Mouse (Mus musculus): ENCODE measurements around the gene 2900011O08Rik. TPM values are rescaled to one million over a fixed set of nuclear protein-coding genes. Genes with fewer than 3 reads are reported as not detected.
"Not testable (repeated sequence)": the region's sequence is repeated elsewhere in the genome, so short reads cannot be mapped to it uniquely, and the experiment has no call there.

2900011O08Rik gene
- polyA plus RNA-seq, 1 experiment from 2014 or later: 7.2 TPM

- Histone ChIP-seq H3K36me3 (replicated peaks) (no peaks in the 10 kb centered on the region), H3K27me3 (replicated peaks; ENCODE audit: low read depth, poor library complexity, severe bottlenecking) (no peaks in the 10 kb centered on the region), H3K27ac (replicated peaks) (no peak overlapping the region), H3K4me1 (peaks cover 8% of the 10 kb centered on the region), H3K4me3 (no peak overlapping the region), H3K9me3 (no peaks in the 10 kb centered on the region)
- DNase-seq (ENCODE audit: low spot score): no peak
- WGBS: 19% methylated on average over 1 of the region's 1 CpGs
Measured at GRCm38 (mm10) chr16:14055271-14055670, 68.9 kb downstream of the 2900011O08Rik start.

- Histone ChIP-seq H3K27me3 (replicated peaks; ENCODE audit: low read depth, poor library complexity, severe bottlenecking) (no peaks in the 10 kb centered on the region), H3K4me1 (peaks cover 8% of the 10 kb centered on the region), H3K4me3 (no peak overlapping the region), H3K9me3 (no peaks in the 10 kb centered on the region), H3K27ac (replicated peaks) (no peak overlapping the region), H3K36me3 (replicated peaks) (no peaks in the 10 kb centered on the region)
- WGBS: 82% methylated on average over 4 of the region's 4 CpGs
- DNase-seq (ENCODE audit: low spot score): no peak
Measured at GRCm38 (mm10) chr16:14056734-14057133, 70.3 kb downstream of the 2900011O08Rik start.

- DNase-seq (ENCODE audit: low spot score): no peak
Measured at GRCm38 (mm10) chr16:14058541-14058940, 72.1 kb downstream of the 2900011O08Rik start.

DNA sequence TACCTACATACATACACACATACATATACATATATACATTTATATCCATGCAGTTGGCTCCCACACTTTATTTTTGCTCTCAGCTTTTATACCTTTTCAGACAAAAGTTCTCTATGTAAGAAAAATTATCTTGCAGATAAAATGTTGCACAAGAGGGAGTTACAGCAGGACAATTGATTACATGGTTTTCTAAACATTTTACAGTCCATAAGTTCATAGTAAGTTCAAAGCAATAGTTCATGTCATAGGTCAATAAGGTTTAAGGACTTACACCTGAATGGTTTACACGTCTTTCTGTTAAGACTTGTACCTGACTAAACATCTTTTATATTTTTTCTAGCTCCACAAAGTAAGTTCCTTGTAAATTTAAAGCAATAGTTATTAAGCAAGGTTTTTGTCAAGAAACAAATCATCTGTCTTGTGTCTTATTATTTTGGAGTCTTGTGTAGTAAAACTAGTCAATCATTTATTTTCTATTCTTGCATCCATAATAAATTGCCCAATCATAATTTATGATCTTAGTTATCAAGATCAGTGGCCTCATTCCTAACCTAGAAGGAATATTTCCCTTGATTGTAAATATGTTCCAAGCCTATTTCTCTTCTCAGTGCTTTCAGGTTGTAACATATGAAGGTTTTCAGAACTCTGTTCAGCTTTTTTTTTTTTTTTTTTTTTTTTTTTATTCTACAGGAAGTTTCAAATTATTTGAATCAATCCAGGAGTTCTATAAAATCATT lies 72.9 kb downstream of the 2900011O08Rik start:
- H3K4me1 ChIP-seq: peaks cover 8% of the 10 kb centered on the region
- WGBS: 57% methylated on average over 1 of the region's 1 CpGs
- no peak for DNase-seq (ENCODE audit: low spot score)
- H3K4me3 ChIP-seq: no peak overlapping the region
- H3K9me3 ChIP-seq: no peaks in the 10 kb centered on the region
- no peak overlapping the region for H3K27ac ChIP-seq (replicated peaks)
- H3K27me3 ChIP-seq (replicated peaks; ENCODE audit: low read depth, poor library complexity, severe bottlenecking): no peaks in the 10 kb centered on the region
- no peaks in the 10 kb centered on the region for H3K36me3 ChIP-seq (replicated peaks)

More at GRCm38 (mm10) chr16:14058541-14058940, 72.1 kb downstream of the 2900011O08Rik start:
- Histone ChIP-seq H3K9me3 (no peaks in the 10 kb centered on the region), H3K36me3 (replicated peaks) (no peaks in the 10 kb centered on the region), H3K4me1 (peaks cover 8% of the 10 kb centered on the region), H3K27me3 (replicated peaks; ENCODE audit: low read depth, poor library complexity, severe bottlenecking) (no peaks in the 10 kb centered on the region), H3K4me3 (no peak overlapping the region), H3K27ac (replicated peaks) (no peak overlapping the region)
- WGBS: 17% methylated on average over 1 of the region's 1 CpGs

DNA sequence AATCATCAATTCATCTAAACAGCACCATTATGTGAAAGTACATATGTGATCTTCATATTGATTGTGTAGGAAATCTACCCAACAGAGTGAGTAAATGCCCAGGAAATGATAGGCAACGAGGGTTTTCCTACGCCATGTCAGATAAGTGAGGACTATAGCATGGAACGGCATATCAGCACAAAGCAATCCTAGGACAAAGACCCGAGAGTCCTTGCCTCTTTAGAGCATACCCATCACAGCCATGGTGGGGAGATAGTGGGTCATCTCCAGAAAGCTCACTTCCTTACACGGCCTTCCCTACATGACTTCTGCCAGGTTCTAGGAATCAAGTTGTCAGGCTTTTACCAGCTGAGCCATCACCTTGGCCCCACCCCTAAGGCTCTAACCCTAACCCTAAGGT lies 73.5 kb downstream of the 2900011O08Rik start:
- H3K27ac ChIP-seq (replicated peaks): no peak overlapping the region
- no peaks in the 10 kb centered on the region for H3K9me3 ChIP-seq
- 78% methylated on average over 5 of the region's 5 CpGs for WGBS
- no peak overlapping the region for H3K4me3 ChIP-seq
- no peak for DNase-seq (ENCODE audit: low spot score)
- H3K36me3 ChIP-seq (replicated peaks): no peaks in the 10 kb centered on the region
- H3K27me3 ChIP-seq (replicated peaks; ENCODE audit: low read depth, poor library complexity, severe bottlenecking): no peaks in the 10 kb centered on the region
- peaks cover 8% of the 10 kb centered on the region for H3K4me1 ChIP-seq

- not testable (repeated sequence) for H3K9me3 ChIP-seq; H3K27ac ChIP-seq (replicated peaks); DNase-seq (ENCODE audit: low spot score); H3K36me3 ChIP-seq (replicated peaks); H3K27me3 ChIP-seq (replicated peaks; ENCODE audit: low read depth, poor library complexity, severe bottlenecking); H3K4me3 ChIP-seq; H3K4me1 ChIP-seq
- WGBS: 80% methylated on average over 4 of the region's 4 CpGs
Measured at GRCm38 (mm10) chr16:14066571-14066970, 80.2 kb downstream of the 2900011O08Rik start.

DNA sequence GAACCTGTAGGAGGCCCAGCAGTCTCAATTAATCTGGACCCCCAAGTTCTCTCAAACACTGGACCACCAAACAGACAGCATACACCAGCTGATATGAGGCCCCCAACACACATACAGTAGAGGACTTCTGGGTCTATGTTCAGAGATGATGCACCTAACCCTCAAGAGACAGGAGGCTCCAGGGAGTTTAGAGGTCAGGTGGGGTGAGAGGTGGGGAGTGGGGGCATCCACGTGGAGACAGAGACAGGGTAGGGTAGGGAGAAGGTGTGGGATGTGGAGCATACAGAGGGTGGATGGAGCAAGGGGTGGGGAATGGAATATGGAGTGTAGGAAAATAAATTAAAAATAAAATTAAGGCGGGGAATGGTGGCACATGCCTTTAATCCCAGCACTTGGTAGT lies 82.3 kb downstream of the 2900011O08Rik start:
- not testable (repeated sequence) for DNase-seq (ENCODE audit: low spot score); H3K4me1 ChIP-seq; H3K27me3 ChIP-seq (replicated peaks; ENCODE audit: low read depth, poor library complexity, severe bottlenecking); H3K4me3 ChIP-seq; H3K9me3 ChIP-seq; H3K27ac ChIP-seq (replicated peaks); H3K36me3 ChIP-seq (replicated peaks)
- 84% methylated on average over 2 of the region's 2 CpGs for WGBS

GRCm38 (mm10) chr16:14070471-14071169 lies 84.2 kb downstream of the 2900011O08Rik start:
- H3K9me3 ChIP-seq: no peaks in the 10 kb centered on the region
- H3K36me3 ChIP-seq (replicated peaks): no peaks in the 10 kb centered on the region
- 69% methylated on average over 5 of the region's 5 CpGs for WGBS
- H3K27ac ChIP-seq (replicated peaks): no peak overlapping the region
- no peaks in the 10 kb centered on the region for H3K4me1 ChIP-seq
- no peak overlapping the region for H3K4me3 ChIP-seq
- no peaks in the 10 kb centered on the region for H3K27me3 ChIP-seq (replicated peaks; ENCODE audit: low read depth, poor library complexity, severe bottlenecking)
- no peak for DNase-seq (ENCODE audit: low spot score)

- H3K9me3 ChIP-seq: no peaks in the 10 kb centered on the region
- H3K36me3 ChIP-seq (replicated peaks): no peaks in the 10 kb centered on the region
- no peaks in the 10 kb centered on the region for H3K4me1 ChIP-seq
- H3K27ac ChIP-seq (replicated peaks): no peak overlapping the region
- no peak overlapping the region for H3K4me3 ChIP-seq
- H3K27me3 ChIP-seq (replicated peaks; ENCODE audit: low read depth, poor library complexity, severe bottlenecking): no peaks in the 10 kb centered on the region
- WGBS: 83% methylated on average over 2 of the region's 2 CpGs
- no peak for DNase-seq (ENCODE audit: low spot score)
Measured at GRCm38 (mm10) chr16:14082925-14083324, 96.5 kb downstream of the 2900011O08Rik start.

GRCm38 (mm10) chr16:14088249-14088648 lies 101.8 kb downstream of the 2900011O08Rik start:
- Histone ChIP-seq H3K27ac (replicated peaks) (no peak overlapping the region), H3K36me3 (replicated peaks) (no peaks in the 10 kb centered on the region), H3K9me3 (no peaks in the 10 kb centered on the region), H3K4me3 (no peak overlapping the region), H3K27me3 (replicated peaks; ENCODE audit: low read depth, poor library complexity, severe bottlenecking) (no peaks in the 10 kb centered on the region), H3K4me1 (no peaks in the 10 kb centered on the region)
- WGBS: 84% methylated on average over 3 of the region's 3 CpGs
- no peak for DNase-seq (ENCODE audit: low spot score)

DNA sequence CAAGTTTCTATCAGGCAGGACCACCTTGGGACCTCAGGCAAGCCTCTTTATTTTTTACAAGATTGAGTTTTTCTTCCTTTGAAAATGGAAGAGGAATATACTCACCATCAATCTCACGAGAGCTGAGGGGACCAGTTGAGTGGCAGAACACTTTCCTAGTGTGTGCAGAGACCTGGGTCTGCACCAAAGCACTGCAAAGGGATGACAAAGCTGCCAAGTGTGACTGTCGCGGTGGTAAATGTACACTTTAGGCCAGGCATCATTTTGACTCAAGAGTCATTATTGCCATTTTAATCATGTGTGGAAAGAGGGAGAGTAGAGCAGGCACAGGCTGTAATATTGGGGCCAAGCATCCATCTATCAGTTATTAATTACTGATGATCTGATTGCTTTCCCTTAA lies 102.9 kb downstream of the 2900011O08Rik start:
- 90% methylated on average over 3 of the region's 3 CpGs for WGBS
- no peak for DNase-seq (ENCODE audit: low spot score)
- no peaks in the 10 kb centered on the region for H3K9me3 ChIP-seq
- no peaks in the 10 kb centered on the region for H3K36me3 ChIP-seq (replicated peaks)
- H3K27ac ChIP-seq (replicated peaks): no peak overlapping the region
- H3K4me3 ChIP-seq: no peak overlapping the region
- H3K4me1 ChIP-seq: no peaks in the 10 kb centered on the region
- H3K27me3 ChIP-seq (replicated peaks; ENCODE audit: low read depth, poor library complexity, severe bottlenecking): no peaks in the 10 kb centered on the region

DNA sequence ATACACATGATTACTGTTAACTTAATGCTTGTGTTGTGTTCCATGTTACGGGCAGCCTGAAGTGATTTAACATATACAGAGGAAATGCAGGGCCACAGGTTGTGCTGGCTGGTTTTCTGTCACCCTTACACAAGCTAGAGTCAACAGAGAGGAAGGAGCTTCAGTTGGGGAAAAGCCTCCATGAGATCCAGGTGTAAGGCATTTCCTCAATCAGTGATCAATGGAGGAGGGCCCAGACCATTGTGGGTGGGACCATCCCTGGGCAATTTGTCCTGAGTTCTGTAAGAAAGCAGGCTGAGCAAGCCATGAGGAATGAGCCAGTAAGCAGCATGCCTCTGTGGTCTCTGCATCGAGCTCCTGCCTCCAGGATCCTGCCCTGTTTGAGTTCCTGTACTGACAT lies 105.4 kb downstream of the 2900011O08Rik start:
- no peak for DNase-seq (ENCODE audit: low spot score)
- no peaks in the 10 kb centered on the region for H3K36me3 ChIP-seq (replicated peaks)
- H3K27me3 ChIP-seq (replicated peaks; ENCODE audit: low read depth, poor library complexity, severe bottlenecking): no peaks in the 10 kb centered on the region
- no peaks in the 10 kb centered on the region for H3K4me1 ChIP-seq
- H3K4me3 ChIP-seq: no peak overlapping the region
- 80% methylated on average over 2 of the region's 2 CpGs for WGBS
- no peaks in the 10 kb centered on the region for H3K9me3 ChIP-seq
- no peak overlapping the region for H3K27ac ChIP-seq (replicated peaks)

DNA sequence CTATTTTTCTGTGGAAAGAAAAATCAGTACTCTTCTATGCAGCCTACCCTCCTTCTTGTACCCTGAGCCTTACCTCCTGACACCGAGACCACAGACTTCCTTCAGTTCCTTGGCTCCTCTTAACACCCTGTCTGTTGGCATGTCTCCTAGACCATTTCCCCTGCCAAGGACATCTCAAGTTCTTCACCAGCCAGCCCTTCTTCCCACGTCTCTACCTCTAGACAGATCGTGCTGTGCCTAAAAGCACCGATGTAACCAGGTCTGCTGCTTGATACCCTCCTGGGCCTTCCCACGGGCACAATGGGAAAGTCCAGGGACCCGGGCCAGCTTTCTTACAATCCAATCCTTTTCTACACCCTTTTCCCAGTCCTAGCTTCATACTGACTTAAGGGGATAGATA lies 119.5 kb downstream of the 2900011O08Rik start:
- Histone ChIP-seq H3K27me3 (replicated peaks; ENCODE audit: low read depth, poor library complexity, severe bottlenecking) (no peaks in the 10 kb centered on the region), H3K27ac (replicated peaks) (no peak overlapping the region), H3K36me3 (replicated peaks) (peaks cover 31% of the 10 kb centered on the region), H3K4me3 (no peak overlapping the region), H3K4me1 (no peaks in the 10 kb centered on the region), H3K9me3 (no peaks in the 10 kb centered on the region)
- WGBS: 86% methylated on average over 6 of the region's 6 CpGs
- DNase-seq (ENCODE audit: low spot score): no peak

Data from embryonic facial prominence, embryonic 10.5 days (tissue).